Mouse (Mus musculus): ENCODE measurements around the gene Foxk1.

- TF ChIP-seq HCFC1 (IDR thresholded peaks at IDR 0.05; ENCODE audit: borderline replicate concordance, insufficient read depth, low read length) = no peak
- no peak for TF ChIP-seq ZNF384 (IDR thresholded peaks at IDR 0.05; ENCODE audit: low read depth, low read length)
- TF ChIP-seq MAFK (IDR thresholded peaks at IDR 0.05; ENCODE audit: insufficient read depth, low read depth, low read length) = no peak
- TF ChIP-seq CHD2 (IDR thresholded peaks at IDR 0.05; ENCODE audit: low read depth, low read length) = no peak
Observed at GRCm38 (mm10) chr5:142375641-142376040, 25.7 kb upstream of the Foxk1 start.
